Mouse (Mus musculus): ENCODE data around the gene Spag5. TPM values are rescaled to one million over a fixed set of nuclear protein-coding genes. Genes with fewer than 3 reads are reported as not detected.

The Spag5 gene
- total RNA-seq, 2 experiments from 2014 or later = 5.2 to 6.2 TPM

- no peak for DNase-seq
- intact Hi-C loops (cut with DNase I) = no loop called here
Observed at GRCm38 (mm10) chr11:78347908-78348307, 46.6 kb downstream of the Spag5 start.

- intact Hi-C loops (cut with DNase I) = no loop called here
- no peak for DNase-seq
Observed at GRCm38 (mm10) chr11:78348474-78348873, 47.1 kb downstream of the Spag5 start.

- intact Hi-C loops (cut with DNase I) = no loop called here
Observed at GRCm38 (mm10) chr11:78349441-78350358, 48.4 kb downstream of the Spag5 start.

GRCm38 (mm10) chr11:78353081-78353480 lies 51.8 kb downstream of the Spag5 start:
- no peak for DNase-seq
- intact Hi-C loops (cut with DNase I) = no loop called here

More at GRCm38 (mm10) chr11:78349441-78350358, 48.4 kb downstream of the Spag5 start:
- no peak for DNase-seq

GRCm38 (mm10) chr11:78354905-78355304 lies 53.6 kb downstream of the Spag5 start:
- intact Hi-C loops (cut with DNase I) = loop anchor here (5.0 kb wide), 1 partner anchor 97 kb away; no protein-coding TSS in a partner anchor
- no peak for DNase-seq

- intact Hi-C loops (cut with DNase I) = loop anchor here (5.0 kb wide), 1 partner anchor 97 kb away; no protein-coding TSS in a partner anchor
- peak; percentile 80 for DNase-seq
Observed at GRCm38 (mm10) chr11:78355471-78356238, 54.3 kb downstream of the Spag5 start.

GRCm38 (mm10) chr11:78358330-78359007 lies 57.1 kb downstream of the Spag5 start:
- no peak for DNase-seq
- intact Hi-C loops (cut with DNase I) = loop anchor here (5.0 kb wide), 1 partner anchor 94 kb away; no protein-coding TSS in a partner anchor

- intact Hi-C loops (cut with DNase I) = loop anchor here (5.0 kb wide), 1 partner anchor 37 kb away; no protein-coding TSS in a partner anchor
Observed at GRCm38 (mm10) chr11:78360125-78360788, 58.9 kb downstream of the Spag5 start.

GRCm38 (mm10) chr11:78360789-78361131 lies 59.4 kb downstream of the Spag5 start:
- DNase-seq = no peak
- intact Hi-C loops (cut with DNase I) = loop anchor here (5.0 kb wide), 1 partner anchor 37 kb away; no protein-coding TSS in a partner anchor

More at GRCm38 (mm10) chr11:78360125-78360788, 58.9 kb downstream of the Spag5 start:
- DNase-seq = peak; percentile 81

- intact Hi-C loops (cut with DNase I) = loop anchor here (5.0 kb wide), 1 partner anchor 34 kb away; no protein-coding TSS in a partner anchor
Observed at GRCm38 (mm10) chr11:78363309-78364007, 62.1 kb downstream of the Spag5 start.

GRCm38 (mm10) chr11:78364103-78364502 lies 62.8 kb downstream of the Spag5 start:
- no peak for DNase-seq
- intact Hi-C loops (cut with DNase I) = loop anchor here (5.0 kb wide), 1 partner anchor 33 kb away; no protein-coding TSS in a partner anchor

More at GRCm38 (mm10) chr11:78363309-78364007, 62.1 kb downstream of the Spag5 start:
- no peak for DNase-seq

- intact Hi-C loops (cut with DNase I) = no loop called here
- DNase-seq = no peak
Observed at GRCm38 (mm10) chr11:78367456-78368225, 66.3 kb downstream of the Spag5 start.

- DNase-seq = no peak
- intact Hi-C loops (cut with DNase I) = no loop called here
Observed at GRCm38 (mm10) chr11:78370389-78370788, 69.1 kb downstream of the Spag5 start.

- intact Hi-C loops (cut with DNase I) = no loop called here
- DNase-seq = no peak
Observed at GRCm38 (mm10) chr11:78371711-78372110, 70.4 kb downstream of the Spag5 start.
